Mouse (Mus musculus) kidney, postnatal 25 days (tissue): ENCODE data around the gene Abhd5.
A peak's percentile ranks its signal among the peaks of the same experiment; 100 is the strongest.

Source experiments
- DNase-seq, 2 experiments: peaks; one replicate each; pipeline ENCODE4 v3.0.0; 2021; ENCODE audit warnings: mixed read lengths in 2 of 2

Abhd5 gene

DNA sequence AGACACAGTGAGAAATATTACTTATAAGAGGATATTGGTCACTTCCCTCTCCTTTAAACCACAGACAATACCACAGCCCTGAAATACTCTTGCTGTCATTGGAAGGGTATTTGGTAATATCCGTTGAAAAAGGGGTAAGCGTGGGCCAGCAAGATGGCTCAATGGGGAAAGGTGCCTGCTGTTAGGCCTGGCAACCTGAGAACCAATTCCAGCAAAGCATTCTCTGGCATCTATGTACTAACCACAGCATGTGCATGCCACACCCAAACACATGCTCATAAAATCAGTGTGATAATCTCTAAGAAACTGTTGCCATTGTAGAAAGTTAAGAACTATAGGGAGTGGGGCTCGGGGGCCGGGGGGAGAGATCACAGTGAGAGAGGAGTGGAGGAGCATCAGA is 2.1 kb upstream of the Abhd5 start:
- DNase-seq = no peak

DNA sequence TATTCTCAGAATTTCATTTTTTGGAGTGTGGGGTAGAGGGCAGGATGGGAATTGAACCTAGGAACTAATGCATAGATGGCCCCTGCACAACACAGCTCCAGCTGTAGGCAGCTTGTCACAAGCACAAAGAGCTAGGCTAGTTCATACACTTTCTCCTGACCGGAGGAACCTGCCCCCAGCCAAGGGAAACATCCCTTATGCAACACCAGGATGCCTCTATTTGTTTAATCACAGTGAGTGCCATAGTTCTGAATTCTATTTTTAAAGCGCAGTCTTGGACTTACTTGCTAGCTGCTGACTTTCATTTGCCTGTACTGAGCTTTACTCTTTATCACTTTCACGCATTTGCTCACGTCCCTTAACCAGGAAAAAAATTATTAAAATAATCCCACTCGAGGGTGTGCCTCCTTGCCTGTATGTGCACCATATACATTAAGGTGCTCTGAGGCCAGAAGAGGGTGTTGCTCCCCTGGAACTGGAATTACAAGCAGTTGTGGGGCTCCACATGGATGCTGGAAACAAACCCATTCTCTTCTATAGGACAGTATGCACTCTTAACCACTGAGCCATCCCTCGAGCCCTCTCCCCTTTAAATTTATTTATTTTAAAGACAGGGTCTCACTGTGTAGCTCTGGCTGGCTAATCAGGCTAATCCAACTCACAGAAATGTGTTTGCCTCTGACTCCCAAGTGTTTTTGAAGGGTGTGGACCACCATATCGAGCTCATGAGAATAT is 845 bp upstream of the Abhd5 start:
- DNase-seq = peak in 1 of 2 experiments; percentile 46

DNA sequence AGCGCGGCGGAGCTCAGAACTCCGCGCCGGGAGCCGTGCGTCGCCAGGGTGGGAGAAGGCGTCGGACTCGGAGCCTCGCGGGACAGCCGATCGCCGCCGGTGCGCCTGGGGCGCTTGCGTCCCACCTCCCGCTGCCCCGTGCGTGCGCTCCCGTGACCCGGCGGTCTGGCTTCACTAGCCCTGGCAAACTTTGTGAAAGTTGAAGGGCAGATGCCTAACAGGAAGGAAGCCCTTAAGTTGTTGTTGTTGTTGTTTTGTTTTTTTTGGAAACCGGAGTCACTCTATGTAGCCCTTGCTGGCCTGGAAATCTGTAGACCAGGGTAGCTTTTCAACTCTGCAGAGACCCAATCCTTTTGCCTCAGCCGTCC is 601 bp downstream of the Abhd5 start:
- peak in 1 of 2 experiments; percentile 60 for DNase-seq

GRCm38 (mm10) chr9:122352911-122353310 is 1.5 kb downstream of the Abhd5 start:
- no peak for DNase-seq

DNA sequence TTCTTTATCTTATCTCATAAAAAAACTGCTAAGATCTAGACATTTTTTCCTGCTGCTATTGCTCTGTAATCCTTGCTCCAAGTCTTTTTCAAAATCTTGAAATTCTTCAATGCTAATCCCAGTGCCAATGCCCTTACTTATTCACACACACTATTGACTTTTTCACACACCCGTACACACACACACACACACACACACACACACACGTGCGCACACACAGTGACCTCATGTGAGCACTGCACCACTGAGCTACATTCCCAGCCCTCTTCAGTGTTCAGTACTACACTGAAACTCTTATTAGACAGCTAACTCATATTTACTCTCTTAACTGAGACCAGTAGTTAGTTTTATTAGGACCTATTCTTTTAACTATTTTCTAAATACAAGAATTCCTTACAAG is 2.8 kb downstream of the Abhd5 start:
- DNase-seq = no peak

DNA sequence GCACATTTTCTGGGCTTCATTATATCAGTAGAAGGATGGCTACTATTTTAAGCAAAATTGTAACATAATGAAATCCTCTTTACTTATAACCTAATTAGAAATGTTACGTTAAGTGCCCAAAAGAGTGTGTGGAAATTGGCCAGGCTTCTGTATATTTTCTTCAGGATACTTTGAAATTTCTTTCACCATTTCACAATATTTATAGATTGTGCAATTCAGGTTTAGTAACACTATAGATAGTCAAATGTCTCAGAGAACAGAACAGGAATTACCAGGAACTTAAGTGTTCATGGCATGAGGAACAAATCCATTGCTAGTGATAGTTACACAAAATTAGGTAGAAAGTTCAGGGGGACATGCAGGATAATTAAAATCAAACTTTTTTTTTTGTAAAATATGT is 5.7 kb downstream of the Abhd5 start:
- DNase-seq = no peak

DNA sequence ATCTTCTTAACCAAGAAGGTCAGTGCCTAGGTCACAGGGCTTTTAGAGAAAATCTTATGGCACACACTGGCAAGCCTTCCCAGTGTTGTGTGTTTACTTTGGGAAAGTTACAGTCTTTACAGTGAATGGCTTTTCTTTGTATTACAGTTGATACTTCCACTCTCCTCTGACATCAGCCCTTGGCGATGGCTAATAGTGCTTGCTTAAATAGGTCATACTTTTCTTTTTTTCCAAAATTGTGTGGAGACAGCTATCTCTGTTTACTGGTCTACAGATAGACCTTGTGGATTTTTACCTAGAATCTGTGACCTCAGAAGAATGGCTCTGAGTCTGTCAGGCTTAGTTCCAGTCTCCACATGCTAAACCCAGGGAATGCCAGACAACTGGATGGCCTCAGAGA is 6.2 kb downstream of the Abhd5 start:
- DNase-seq = no peak

DNA sequence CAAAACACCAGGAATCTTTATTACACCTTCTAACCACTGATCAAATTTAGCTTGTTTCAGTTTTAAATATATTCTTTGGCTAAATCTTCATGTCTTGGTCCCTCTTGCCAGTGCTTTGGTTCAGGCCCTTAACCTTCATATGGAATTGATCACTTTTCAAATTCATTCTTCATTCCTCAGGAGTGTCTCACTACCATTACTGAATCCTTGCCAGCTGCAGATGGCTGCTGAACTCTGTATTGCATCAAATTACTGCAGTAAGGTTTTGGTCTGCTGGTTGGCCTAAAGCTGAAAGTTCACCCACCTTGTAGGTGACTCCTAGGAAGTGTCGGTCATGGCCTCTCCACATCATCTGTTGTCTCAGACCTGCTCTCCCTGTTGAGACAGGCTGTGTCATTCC is 12.8 kb downstream of the Abhd5 start:
- DNase-seq = no peak

DNA sequence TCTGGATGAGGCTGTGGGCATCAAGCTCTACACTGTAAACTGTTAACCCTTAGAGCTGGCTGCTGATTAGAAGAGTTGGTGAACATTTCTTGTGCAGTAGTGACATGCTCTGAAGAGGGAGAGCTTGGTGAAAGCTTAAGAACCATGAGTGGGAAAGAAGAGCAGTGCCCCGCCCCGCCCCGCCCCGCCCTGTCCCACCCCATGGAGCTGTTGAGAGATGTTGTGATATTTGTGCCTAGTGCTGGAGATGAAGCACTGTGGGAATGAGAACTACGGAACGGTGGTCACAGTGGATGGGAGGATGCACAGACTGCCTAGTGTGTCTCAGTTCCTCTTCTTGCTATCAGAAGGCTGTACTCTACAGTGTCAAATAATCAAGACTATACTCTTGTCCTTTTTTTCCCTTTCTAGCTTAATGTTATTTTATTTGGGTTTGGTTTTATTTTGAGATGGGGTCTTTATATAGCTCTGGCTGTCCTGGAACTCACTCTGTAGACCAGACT is 18.9 kb downstream of the Abhd5 start:
- DNase-seq = no peak

DNA sequence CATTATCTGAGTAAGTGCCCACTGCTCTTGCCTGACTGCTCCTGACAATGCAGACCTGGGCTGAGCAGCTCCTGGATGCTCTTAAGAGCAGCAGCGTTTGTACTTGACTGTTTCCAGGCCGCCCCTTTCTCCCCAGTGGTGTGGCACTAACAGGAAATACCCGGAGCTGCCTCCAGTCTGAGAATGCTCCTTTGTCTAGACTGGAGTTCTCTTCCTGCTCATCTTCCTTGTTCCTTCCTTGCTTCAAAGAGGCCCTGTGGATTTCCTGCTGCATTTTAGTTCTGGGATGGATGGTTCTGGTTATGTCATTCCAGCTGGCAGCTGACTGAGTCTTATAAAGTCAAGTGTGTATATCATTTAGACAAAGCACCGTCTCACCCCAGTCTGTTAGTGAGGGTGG is 21.1 kb downstream of the Abhd5 start:
- DNase-seq = no peak

GRCm38 (mm10) chr9:122372991-122373390 is 21.6 kb downstream of the Abhd5 start:
- no peak for DNase-seq

DNA sequence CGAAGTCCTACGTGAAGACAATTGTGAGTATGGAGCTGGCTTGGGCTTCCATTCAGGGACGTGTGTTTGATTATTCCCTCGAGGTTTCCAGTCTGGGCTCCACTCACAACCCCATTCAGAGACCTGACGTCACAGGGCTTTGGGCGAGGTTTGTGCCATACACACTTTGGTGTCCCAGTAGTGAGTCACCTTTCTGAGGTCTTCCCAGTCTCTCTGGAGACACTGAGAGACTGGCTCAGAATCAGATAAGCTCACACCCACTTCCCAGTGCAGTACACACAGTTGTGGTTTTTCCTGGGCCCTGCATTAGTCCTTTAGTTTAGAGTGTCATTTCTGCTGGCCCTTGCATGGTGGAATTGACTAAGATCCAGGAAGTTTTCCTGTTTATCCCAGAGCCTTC is 27.6 kb downstream of the Abhd5 start:
- no peak for DNase-seq

DNA sequence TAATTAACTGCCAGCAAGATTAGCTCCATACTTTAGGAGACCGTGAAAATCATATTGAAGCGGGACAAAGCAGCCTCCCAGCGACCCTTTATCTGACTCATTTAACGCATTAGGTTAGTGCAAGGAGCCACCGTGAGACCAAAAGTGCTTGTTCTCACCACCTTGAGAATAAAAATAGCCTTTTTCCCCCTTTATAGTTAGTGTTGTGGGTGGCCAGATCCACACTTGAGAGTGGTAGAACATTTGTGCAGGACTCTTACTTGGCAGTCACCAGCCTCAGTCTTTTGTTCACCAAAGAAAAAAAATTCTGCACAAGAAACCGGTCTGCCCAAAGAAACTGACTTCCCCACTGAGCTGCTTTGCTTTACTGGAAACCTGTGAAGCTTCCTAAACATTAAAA is 29.6 kb downstream of the Abhd5 start:
- no peak for DNase-seq

DNA sequence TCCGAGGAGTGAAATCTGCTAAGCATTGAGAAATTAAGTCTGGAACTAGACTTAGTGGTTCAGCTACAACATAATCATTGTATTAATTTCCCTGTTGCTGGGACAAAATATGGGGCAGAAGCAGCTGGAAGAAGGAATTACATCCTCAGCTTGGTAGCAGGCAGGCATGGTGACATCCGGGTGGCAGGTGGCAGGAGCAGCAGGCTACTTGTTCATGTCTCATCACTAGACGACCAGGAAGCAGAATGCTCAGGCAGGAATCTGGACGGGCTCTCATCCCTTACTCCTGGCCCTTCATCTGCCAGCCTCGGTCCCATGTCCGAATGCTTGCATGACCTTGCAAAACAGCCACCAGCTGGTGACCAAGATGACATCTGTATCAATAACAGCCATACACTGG is 30.6 kb downstream of the Abhd5 start:
- DNase-seq = no peak

- peak in 1 of 2 experiments; percentile 10 for DNase-seq
Measured at GRCm38 (mm10) chr9:122386015-122386414, 34.6 kb downstream of the Abhd5 start.

DNA sequence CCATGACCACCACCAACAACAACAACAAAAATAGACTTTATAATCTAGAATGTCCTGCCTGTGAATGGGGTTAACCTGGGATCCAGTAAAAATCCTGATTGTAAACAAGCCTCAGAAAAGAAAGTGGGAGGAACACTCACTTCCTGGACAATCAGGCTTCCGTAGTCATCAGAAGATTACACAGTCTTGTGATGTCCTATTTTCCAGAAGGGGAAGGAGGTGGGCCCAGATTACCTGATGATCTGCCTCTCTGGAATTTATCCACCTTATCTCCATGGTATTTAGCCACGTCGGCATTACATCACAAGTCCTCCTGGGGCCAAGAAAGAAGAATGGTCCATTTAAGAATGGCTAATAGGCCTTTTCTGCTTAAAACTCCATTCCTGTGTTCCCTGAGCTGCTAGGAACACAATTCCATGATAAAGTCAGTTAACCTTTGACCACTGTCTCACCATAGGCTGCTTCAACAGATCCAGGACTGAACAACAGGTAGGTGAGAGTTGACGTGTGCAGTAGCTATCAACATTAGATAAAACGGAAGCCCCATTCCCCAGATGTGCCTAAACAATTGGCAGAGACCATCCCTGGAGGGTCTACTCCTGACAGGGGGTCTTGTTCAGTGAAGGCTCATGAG is 38.0 kb downstream of the Abhd5 start:
- no peak for DNase-seq

GRCm38 (mm10) chr9:122395816-122396215 is 44.4 kb downstream of the Abhd5 start:
- no peak for DNase-seq

- DNase-seq = no peak
Measured at GRCm38 (mm10) chr9:122397156-122397555, 45.7 kb downstream of the Abhd5 start.

DNA sequence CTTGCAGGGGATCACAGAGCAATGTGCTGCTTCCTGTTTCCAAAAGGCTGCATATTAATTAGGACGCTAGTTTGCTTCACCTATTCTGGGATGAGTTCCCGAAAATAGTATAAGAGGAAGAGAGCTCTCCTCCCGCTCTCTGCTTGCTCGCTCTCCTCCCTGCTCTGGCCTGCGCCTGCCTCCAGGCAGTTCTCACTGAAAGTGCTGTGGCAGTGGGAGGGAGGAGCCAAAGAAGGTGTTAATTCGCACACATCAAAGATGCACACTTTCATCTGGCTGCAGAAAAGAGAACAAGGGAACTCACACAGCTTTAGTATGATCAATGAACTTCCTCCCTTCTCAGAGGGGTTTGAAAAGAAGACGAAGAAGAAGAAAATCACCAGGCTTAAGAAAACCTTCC is 47.3 kb downstream of the Abhd5 start:
- no peak for DNase-seq

DNA sequence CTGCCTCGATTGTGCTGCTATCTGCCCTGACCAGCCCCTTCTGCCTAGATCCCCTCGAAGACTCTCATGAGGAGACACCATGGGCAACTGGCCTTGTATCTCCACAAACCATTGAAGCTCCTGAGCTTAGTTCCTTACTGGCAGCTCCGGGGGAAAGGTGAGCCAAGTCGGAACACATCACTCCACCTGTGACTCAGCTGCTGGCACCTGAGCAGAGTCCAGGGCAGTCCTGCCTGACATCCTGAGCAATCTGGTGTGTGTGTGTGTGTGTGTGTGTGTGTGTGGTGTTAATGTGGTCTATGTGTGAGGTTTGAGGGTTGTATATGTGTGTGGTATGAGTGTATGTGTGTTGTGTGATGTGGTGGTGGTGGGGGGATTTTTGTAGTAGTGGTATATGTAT is 49.8 kb downstream of the Abhd5 start:
- no peak for DNase-seq

GRCm38 (mm10) chr9:122410437-122411175 is 59.2 kb downstream of the Abhd5 start:
- DNase-seq = no peak

DNA sequence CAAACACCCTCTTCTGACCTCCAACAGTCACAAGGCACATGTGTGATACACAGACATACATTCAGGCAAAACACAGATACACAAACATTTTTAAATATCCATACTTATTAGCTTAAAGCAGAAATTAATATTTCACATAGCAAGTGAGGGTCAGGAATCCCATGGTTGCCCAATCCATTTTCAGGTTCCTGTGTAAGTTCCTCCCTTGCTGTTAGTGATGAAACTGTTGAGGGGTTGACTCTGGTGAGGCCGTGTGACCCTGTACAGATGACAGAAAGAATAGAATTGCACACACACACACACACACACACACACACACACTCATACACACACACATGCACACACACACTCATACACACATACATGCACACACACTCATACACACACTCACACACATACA is 63.2 kb downstream of the Abhd5 start:
- no peak for DNase-seq

DNA sequence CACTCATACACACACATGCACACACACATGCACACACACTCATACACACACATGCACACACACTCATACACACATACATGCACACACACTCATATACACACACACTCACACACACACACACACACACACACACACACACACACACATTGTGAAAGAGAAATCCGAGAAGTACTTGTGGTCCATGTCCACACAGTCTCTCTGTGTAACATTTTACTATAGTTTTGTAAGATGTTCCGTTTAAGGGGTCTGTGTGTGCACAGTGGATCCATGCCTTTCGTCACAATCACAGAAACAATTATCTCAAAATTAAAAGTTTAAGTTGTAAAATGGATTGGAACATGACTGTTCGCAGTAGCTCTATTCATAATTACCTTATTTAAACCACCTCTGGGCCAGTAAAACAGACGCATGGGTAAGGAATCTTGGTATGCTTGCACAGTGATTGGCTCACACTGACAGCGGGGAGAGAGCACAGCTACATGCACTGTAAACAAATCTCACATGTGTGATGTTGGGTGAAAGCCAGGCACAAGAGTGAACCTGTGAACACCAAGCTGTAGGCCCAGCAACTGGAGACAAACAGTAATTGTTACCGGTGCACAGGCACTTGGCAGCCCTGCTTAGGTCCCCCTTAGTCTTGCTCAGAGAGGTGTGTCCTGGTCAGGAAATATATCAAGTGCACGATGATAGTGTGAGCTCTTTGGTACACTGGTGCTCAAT is 63.8 kb downstream of the Abhd5 start:
- no peak for DNase-seq
